Comparison of ENCODE assay signal across 8 mouse cellular contexts in the genomic region with DNA sequence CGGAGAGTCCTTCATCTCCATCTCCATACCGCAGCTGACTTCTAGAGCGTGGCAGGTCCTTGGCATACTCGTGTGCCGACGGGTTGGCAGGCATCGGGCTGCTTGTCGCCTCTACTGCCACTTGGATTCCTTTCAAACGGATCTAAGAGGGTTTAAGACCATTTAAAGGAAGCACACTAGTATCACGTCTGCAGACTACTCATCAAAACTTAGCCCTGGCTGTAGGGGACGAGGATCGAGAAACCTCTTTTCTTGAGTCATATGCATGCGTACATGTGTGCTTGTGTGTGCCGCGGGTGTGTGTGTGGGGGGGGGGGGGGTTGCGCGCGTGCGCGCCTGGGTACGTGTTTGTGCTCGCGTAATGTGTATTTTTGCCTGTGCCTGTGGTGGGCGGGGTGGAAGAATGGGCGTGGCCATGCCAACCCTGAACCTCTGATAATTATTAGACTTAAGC. TPM values are rescaled to one million over a fixed set of nuclear protein-coding genes. Genes with fewer than 3 reads are reported as not detected.
A peak's percentile ranks its signal among the peaks of the same experiment; 100 is the strongest.
DNase-seq lines count a peak whose midpoint lies in the region; ATAC-seq and TF ChIP-seq lines count a peak whose summit lies in the region.

No protein-coding gene starts in this region.

- TF ChIP-seq EP300 in CH12.LX (IDR thresholded peaks at IDR 0.05; ENCODE audit: low read length), result no peak

- peaks cover 0 to 6% of the 10 kb centered on the region in 2 experiments for H3K36me3 ChIP-seq in CH12.LX (replicated peaks in 1 of 2; ENCODE audit: control insufficient read depth in 1 of 2, insufficient read depth in 1 of 2, low read length in 1 of 2)
- peaks cover 6% of the 10 kb centered on the region for H3K36me3 ChIP-seq in erythroblast, embryonic 14.5 days (ENCODE audit: control insufficient read depth)
- peaks cover 3% of the 10 kb centered on the region for H3K36me3 ChIP-seq in heart, embryonic 15.5 days
- no peaks in the 10 kb centered on the region for H3K36me3 ChIP-seq in neural tube, embryonic 14.5 days (ENCODE audit: control insufficient read depth, insufficient read depth, low read length)

- TF ChIP-seq RAD21 in CH12.LX (IDR thresholded peaks at IDR 0.05; ENCODE audit: low read depth, low read length), result no peak

- in situ Hi-C loops in CH12.LX (cut with MboI; ENCODE audit: low pct_ligation_motif_present, low pct_unique_long_range_greater_than_20kb, low sequenced_read_pairs), result no loop called here

- no peak for TF ChIP-seq CTCF in CH12.LX (conservative IDR thresholded peaks at IDR 0.05 in 1 of 2, IDR thresholded peaks at IDR 0.05 in 1 of 2; ENCODE audit: low read depth in 2 of 2, low read length in 2 of 2)

- H3K27ac ChIP-seq in CH12.LX (ENCODE audit: insufficient read depth, low read depth), result peak overlapping the region; percentile 76
- peak overlapping the region; percentile 97 for H3K27ac ChIP-seq in heart, embryonic 15.5 days
- H3K27ac ChIP-seq in neural tube, embryonic 14.5 days (ENCODE audit: low read depth, low read length), result peak overlapping the region; percentile 45

- peaks cover 3 to 18% of the 10 kb centered on the region in 2 experiments; a peak in 2 of 4 replicates for H3K4me1 ChIP-seq in CH12.LX (ENCODE audit: control insufficient read depth in 1 of 2, insufficient read depth in 2 of 2)
- H3K4me1 ChIP-seq in erythroblast, embryonic 14.5 days (ENCODE audit: control insufficient read depth), result peaks cover 47% of the 10 kb centered on the region
- H3K4me1 ChIP-seq in heart, embryonic 15.5 days (replicated peaks), result peaks cover 10% of the 10 kb centered on the region
- peaks cover 9% of the 10 kb centered on the region for H3K4me1 ChIP-seq in neural tube, embryonic 14.5 days (ENCODE audit: control insufficient read depth, insufficient read depth, low read length)

- H3K27me3 ChIP-seq in CH12.LX (replicated peaks), result no peaks in the 10 kb centered on the region
- no peaks in the 10 kb centered on the region for H3K27me3 ChIP-seq in erythroblast, embryonic 14.5 days (ENCODE audit: control insufficient read depth)
- no peaks in the 10 kb centered on the region for H3K27me3 ChIP-seq in heart, embryonic 15.5 days
- H3K27me3 ChIP-seq in neural tube, embryonic 14.5 days (ENCODE audit: control insufficient read depth, insufficient read depth, low read length), result no peaks in the 10 kb centered on the region

- H3K9ac ChIP-seq in CH12.LX (ENCODE audit: insufficient read depth, low read depth), result peak overlapping the region; percentile 92
- peak overlapping the region; percentile 70 for H3K9ac ChIP-seq in heart, embryonic 15.5 days
- H3K9ac ChIP-seq in neural tube, embryonic 14.5 days (replicated peaks; ENCODE audit: low read depth, low read length), result peak overlapping the region; percentile 17; the same call in 1 of the 2 replicates

- peak; percentile 52; the same call in 1 of the 2 replicates for TF ChIP-seq POLR2A in CH12.LX (IDR thresholded peaks at IDR 0.05; ENCODE audit: low read depth, low read length)

- no peaks in the 10 kb centered on the region for H3K9me3 ChIP-seq in CH12.LX (replicated peaks; ENCODE audit: low read length)
- H3K9me3 ChIP-seq in erythroblast, embryonic 14.5 days (ENCODE audit: control insufficient read depth, low read length), result no peaks in the 10 kb centered on the region
- no peaks in the 10 kb centered on the region for H3K9me3 ChIP-seq in heart, embryonic 15.5 days (replicated peaks)
- H3K9me3 ChIP-seq in neural tube, embryonic 14.5 days (ENCODE audit: control insufficient read depth, low read length), result no peaks in the 10 kb centered on the region

- H3K4me3 ChIP-seq in CH12.LX (replicated peaks in 1 of 3; ENCODE audit: low read depth in 2 of 3, low read length in 2 of 3, poor library complexity in 1 of 3), result peak overlapping the region; percentile 85 to 94 (median 89)
- H3K4me3 ChIP-seq in erythroblast, embryonic 14.5 days (replicated peaks), result peak overlapping the region; percentile 96
- peak overlapping the region; percentile 74 for H3K4me3 ChIP-seq in heart, embryonic 15.5 days
- peak overlapping the region; percentile 86 for H3K4me3 ChIP-seq in neural tube, embryonic 14.5 days (ENCODE audit: low read depth, low read length)

- peak; percentile 56 for ATAC-seq in heart, embryonic 15.5 days (replicated peaks; ENCODE audit: insufficient number of reproducible peaks, insufficient read depth, low FRiP score, low read depth)
- peak; percentile 53 for ATAC-seq in neural tube, embryonic 14.5 days (ENCODE audit: low read depth)

- dilution Hi-C loops in CH12.LX (cut with MboI; ENCODE audit: extremely low pct_ligation_motif_present, extremely low pct_unique_long_range_greater_than_20kb, low sequenced_read_pairs), result no loop called here

- H3K4me2 ChIP-seq in CH12.LX (ENCODE audit: insufficient read depth, low read depth, poor library complexity, severe bottlenecking), result peak overlapping the region; percentile 43
- peak overlapping the region; percentile 81 for H3K4me2 ChIP-seq in heart, embryonic 15.5 days
- H3K4me2 ChIP-seq in neural tube, embryonic 14.5 days (ENCODE audit: low read depth, low read length), result peak overlapping the region; percentile 56

- under 1% methylated on average over 25 of the region's 25 CpGs for WGBS in heart, embryonic 15.5 days
- 0% methylated on average over 25 of the region's 25 CpGs for WGBS in neural tube, embryonic 14.5 days

- peaks cover 10% of the 10 kb centered on the region for H3K79me2 ChIP-seq in CH12.LX (replicated peaks; ENCODE audit: control insufficient read depth, extremely low read depth, insufficient read depth, poor library complexity, severe bottlenecking)

- peak; percentile 72 for DNase-seq in CH12.LX (ENCODE audit: extremely low read depth)
- DNase-seq in brain, adult 2 months (ENCODE audit: low read depth, low spot score), result peak; percentile 76
- DNase-seq in kidney, postnatal 14 days, result peak; percentile 78
- peak; percentile 75 to 78 for DNase-seq in lung, adult 18-20 months
- DNase-seq in thymus, postnatal 0 days (ENCODE audit: low spot score), result peak; percentile 70

TF ChIP-seq in CH12.LX, 34 proteins besides CTCF, POLR2A, EP300 and RAD21 (continues in another document):
- TF ChIP-seq CHD1 (IDR thresholded peaks at IDR 0.05; ENCODE audit: low read depth, low read length) (no peak; the same call in 1 of the 2 replicates), ZC3H11A (IDR thresholded peaks at IDR 0.05; ENCODE audit: low read depth, low read length) (no peak), POLR2AphosphoS2 (IDR thresholded peaks at IDR 0.05; ENCODE audit: low read depth, low read length) (no peak), E2F4 (IDR thresholded peaks at IDR 0.05; ENCODE audit: insufficient replicate concordance, low read depth, low read length) (no peak), GABPA (IDR thresholded peaks at IDR 0.05; ENCODE audit: insufficient replicate concordance, low read depth, low read length) (no peak), TBP (conservative IDR thresholded peaks at IDR 0.05; ENCODE audit: low read depth, low read length) (no peak), ELF1 (IDR thresholded peaks at IDR 0.05; ENCODE audit: low read depth, low read length) (no peak), MAX (IDR thresholded peaks at IDR 0.05; ENCODE audit: low read length) (peak; percentile 17; the same call in 1 of the 2 replicates), MAFK (IDR thresholded peaks at IDR 0.05; ENCODE audit: insufficient replicate concordance, low read length) (no peak), USF2 (conservative IDR thresholded peaks at IDR 0.05; ENCODE audit: low read depth, low read length) (no peak), IRF4 (IDR thresholded peaks at IDR 0.05; ENCODE audit: low read depth, low read length) (no peak), JUN (IDR thresholded peaks at IDR 0.05; ENCODE audit: insufficient read depth, low read depth, low read length) (no peak), RCOR1 (conservative IDR thresholded peaks at IDR 0.05; ENCODE audit: low read depth, low read length) (no peak), CHD2 (IDR thresholded peaks at IDR 0.05; ENCODE audit: low read length) (no peak), USF1 (IDR thresholded peaks at IDR 0.05; ENCODE audit: low read depth, low read length) (no peak), HCFC1 (IDR thresholded peaks at IDR 0.05; ENCODE audit: low read depth, low read length) (no peak), ETS1 (conservative IDR thresholded peaks at IDR 0.05; ENCODE audit: low read depth, low read length) (no peak), SIN3A (IDR thresholded peaks at IDR 0.05; ENCODE audit: low read length) (no peak), MYC (IDR thresholded peaks at IDR 0.05; ENCODE audit: low read depth, low read length) (0 out of 2 replicates have a peak, but pooled peaks have one; percentile 12), NRF1 (IDR thresholded peaks at IDR 0.05; ENCODE audit: low read depth, low read length) (peak; percentile 81)

RNA-seq across cellular contexts. Expression of gene Sap30, which starts 0.7 kb away (rescaled TPM):
- 37.1 and 38.1 TPM in 2 replicates for total RNA-seq in CH12.LX (2012; rRNA removed)
- total RNA-seq in CH12.LX (2014; rRNA removed), result 82.6 and 93.5 TPM in 2 replicates
- 33.9 and 39.6 TPM in 2 replicates for polyA plus RNA-seq in CH12.LX (2012; ENCODE audit: insufficient read length, low read depth)
- polyA plus RNA-seq in erythroblast, embryonic 14.5 days (2012), result 2.0 TPM in 2 replicates
- 46.6 and 46.9 TPM in 2 replicates for polyA plus RNA-seq in heart, embryonic 15.5 days (2015; fragmentation: Nextera tagmentation; extraction: Ambion mirVana)
- polyA plus RNA-seq in neural tube, embryonic 14.5 days (2014; fragmentation: Nextera tagmentation; extraction: Ambion mirVana), result 25.5 and 32.1 TPM in 2 replicates
- polyA plus RNA-seq in thymus, postnatal 0 days (2015; fragmentation: Nextera tagmentation; extraction: Ambion mirVana), result 32.2 and 38.0 TPM in 2 replicates

RNA-seq across cellular contexts. Expression of gene Hmgb2, which starts 23.4 kb away (rescaled TPM):
- total RNA-seq in CH12.LX (2012; rRNA removed) (144 and 160 TPM in 2 replicates), CH12.LX (2014; rRNA removed) (236 and 241 TPM in 2 replicates)
- polyA plus RNA-seq in CH12.LX (2012; ENCODE audit: insufficient read length, low read depth), result 165 and 187 TPM in 2 replicates
- polyA plus RNA-seq in erythroblast, embryonic 14.5 days (2012), result 46.5 and 51.4 TPM in 2 replicates
- polyA plus RNA-seq in heart, embryonic 15.5 days (2015; fragmentation: Nextera tagmentation; extraction: Ambion mirVana), result 181 and 273 TPM in 2 replicates
- polyA plus RNA-seq in neural tube, embryonic 14.5 days (2014; fragmentation: Nextera tagmentation; extraction: Ambion mirVana), result 24.7 and 52.8 TPM in 2 replicates
- polyA plus RNA-seq in thymus, postnatal 0 days (2015; fragmentation: Nextera tagmentation; extraction: Ambion mirVana), result 841 and 1,050 TPM in 2 replicates

RNA-seq across cellular contexts. Expression of gene Scrg1, which starts 32.6 kb away (rescaled TPM):
- not detected in 2 replicates for total RNA-seq in CH12.LX (2012; rRNA removed)
- not detected in 2 replicates for total RNA-seq in CH12.LX (2014; rRNA removed)
- polyA plus RNA-seq in CH12.LX (2012; ENCODE audit: insufficient read length, low read depth), result not detected in 2 replicates
- not detected in 2 replicates for polyA plus RNA-seq in erythroblast, embryonic 14.5 days (2012)
- 1.7 and 2.4 TPM in 2 replicates for polyA plus RNA-seq in heart, embryonic 15.5 days (2015; fragmentation: Nextera tagmentation; extraction: Ambion mirVana)
- 6.2 and 10.9 TPM in 2 replicates for polyA plus RNA-seq in neural tube, embryonic 14.5 days (2014; fragmentation: Nextera tagmentation; extraction: Ambion mirVana)
- polyA plus RNA-seq in thymus, postnatal 0 days (2015; fragmentation: Nextera tagmentation; extraction: Ambion mirVana), result 0.19 TPM in 1 of 2 replicates, not detected in the other

Comparison
In these comparisons a context has a peak if more than half of its experiments do, and no peak if none do; other contexts are left out.
1. Peak in every context shown above with its lines: DNase-seq, ATAC-seq, H3K4me3 ChIP-seq and H3K27ac ChIP-seq.
2. H3K27ac ChIP-seq: peak in every context shown above with its lines; median percentile 97 in heart, embryonic 15.5 days; 76 in CH12.LX; 45 in neural tube, embryonic 14.5 days.
3. H3K9ac ChIP-seq: peak in every context shown above with its lines; median percentile 92 in CH12.LX; 70 in heart, embryonic 15.5 days; 17 in neural tube, embryonic 14.5 days.